Mouse (Mus musculus) olfactory bulb, adult 2 months (tissue): ENCODE results near the gene Gm21119.
"Not testable (repeated sequence)": the region's sequence is repeated elsewhere in the genome, so short reads cannot be mapped to it uniquely, and the experiment has no call there.

Experiments used
- CTCF ChIP-seq: fragments of 200-500 bp; IDR thresholded peaks from 2 replicates; pipeline ENCODE4 v1.5.1; 2012; ENCODE audit warnings: low read depth, mild to moderate bottlenecking, low read length, moderate library complexity; ENCODE audit not compliant: insufficient read depth
- POLR2A ChIP-seq: fragments of 200-500 bp; IDR thresholded peaks from 2 replicates; pipeline ENCODE4 v1.6.1; 2012; ENCODE audit warnings: mild to moderate bottlenecking, low read depth, low read length, moderate library complexity; ENCODE audit not compliant: insufficient read depth

- TF ChIP-seq CTCF, POLR2A: not testable (repeated sequence)
Measured at GRCm38 (mm10) chr8:20614619-20615018, at the start of gene Gm21119.
